Mouse (Mus musculus): ENCODE results near the gene Magi2.

The Magi2 gene

DNA sequence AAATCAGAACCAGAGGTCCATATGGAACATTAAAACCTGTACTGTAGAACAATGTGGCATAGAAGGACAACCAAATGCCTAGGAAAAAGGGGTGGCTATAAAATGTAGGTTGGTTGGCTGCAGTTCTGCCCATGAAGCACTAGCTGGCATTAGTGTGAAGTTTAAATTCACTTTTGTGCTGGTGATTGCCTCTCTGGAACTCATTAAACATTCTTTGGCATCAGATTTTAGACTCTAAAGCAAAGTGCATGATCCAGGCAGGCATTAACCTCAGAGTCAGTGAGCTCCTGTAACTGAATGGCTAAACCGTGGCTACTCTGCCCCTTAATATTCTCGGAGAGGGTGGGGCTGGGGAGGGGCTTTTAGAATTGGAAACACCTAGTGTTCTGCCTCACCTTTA, 706.4 kb downstream of the Magi2 start:
- DNase-seq (ENCODE audit: low read depth): no peak

DNA sequence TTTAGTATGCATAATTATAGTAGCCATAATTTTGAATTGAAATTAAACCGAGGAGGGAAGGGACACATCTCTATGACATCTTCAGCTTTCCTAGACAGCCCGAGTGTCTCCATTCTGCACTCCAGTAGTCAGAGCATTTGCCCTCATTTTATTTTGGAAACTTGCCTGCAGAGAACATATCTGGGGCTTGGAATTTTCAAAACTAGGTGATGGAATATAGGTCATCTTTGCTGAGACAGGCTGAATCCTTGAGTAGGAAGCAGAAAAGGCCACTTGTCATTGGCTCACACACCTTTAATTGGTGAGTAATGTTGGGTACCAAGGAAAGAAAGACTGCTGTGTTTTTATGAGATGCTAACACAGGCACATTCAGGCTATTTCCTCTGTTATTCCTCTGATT, 724.3 kb downstream of the Magi2 start:
- no peak for DNase-seq (ENCODE audit: low read depth)

DNA sequence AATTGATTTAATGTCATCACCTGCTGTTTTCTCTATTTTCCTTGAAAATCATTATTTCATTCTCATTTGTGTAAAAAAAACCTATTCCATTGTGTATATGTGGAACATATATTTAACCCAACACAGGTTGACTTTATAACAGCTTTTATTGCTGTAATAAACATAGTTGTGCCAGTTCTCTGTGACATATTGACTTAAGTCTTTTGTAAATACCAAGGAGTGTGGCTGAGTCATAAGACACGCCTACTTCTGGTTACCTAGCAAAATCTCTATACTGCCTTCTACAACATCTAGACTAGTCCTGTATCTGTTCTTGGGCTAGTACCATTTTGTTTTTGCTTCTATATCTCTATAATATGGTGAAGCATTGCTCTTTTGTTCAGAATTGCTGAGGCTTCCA, 737.3 kb downstream of the Magi2 start:
- DNase-seq (ENCODE audit: low read depth): no peak

DNA sequence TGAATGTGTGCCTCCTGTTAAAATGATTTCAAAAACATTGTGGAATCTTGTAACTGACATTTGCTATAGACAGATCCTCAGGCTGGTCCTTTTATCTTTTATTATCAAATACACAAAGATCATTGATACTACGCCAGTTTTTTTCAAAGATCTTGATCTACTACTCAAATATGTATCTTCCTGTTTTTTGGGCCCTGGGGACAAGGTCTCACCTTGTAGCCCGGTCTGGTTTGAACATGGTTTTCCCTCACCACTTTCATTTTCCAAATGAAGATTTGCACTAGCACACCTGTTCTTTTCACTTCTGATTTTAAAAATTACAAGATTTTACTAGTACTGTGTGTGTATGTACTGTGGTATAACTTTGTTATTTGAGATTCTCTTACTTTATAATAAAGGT, 745.9 kb downstream of the Magi2 start:
- DNase-seq (ENCODE audit: low read depth): no peak

DNA sequence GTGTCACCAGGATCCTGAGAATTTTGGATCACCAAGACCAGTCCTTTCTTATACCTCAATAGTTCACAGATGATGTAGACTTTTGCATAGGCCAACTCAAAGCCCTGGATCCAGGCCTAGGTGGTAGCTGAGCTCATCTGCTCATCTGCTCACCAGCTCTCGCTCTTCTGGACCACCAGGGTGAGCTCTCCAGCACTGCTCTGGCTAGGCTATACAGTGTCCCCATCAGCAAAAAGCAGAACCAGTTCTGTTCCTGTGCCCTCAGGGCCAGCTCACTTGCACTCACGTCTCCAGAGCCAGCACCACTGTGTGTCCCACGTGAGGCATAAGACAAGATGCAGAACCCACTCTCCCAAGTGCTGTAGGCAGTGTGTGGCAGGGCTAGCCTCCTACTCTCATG, 747.0 kb downstream of the Magi2 start:
- no peak for DNase-seq (ENCODE audit: low read depth)

DNA sequence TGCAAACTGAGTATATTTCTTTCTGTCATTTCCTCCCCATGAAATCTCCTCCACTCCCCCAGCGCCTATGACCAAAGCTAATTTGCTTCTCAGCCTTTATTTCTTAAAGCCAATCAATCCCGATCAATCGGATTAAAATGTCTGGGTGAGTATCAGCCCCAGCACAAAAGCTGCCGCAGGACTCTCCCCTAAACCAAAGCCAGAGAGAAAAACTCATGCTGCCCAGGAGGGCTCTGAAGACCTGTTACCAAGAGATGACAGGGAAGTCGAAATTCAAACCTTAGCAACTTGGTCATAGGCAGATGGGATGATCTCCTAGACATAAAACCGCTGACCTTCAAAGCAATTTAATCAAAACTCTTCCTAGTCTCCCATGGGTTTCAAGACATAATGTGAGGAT, 754.7 kb downstream of the Magi2 start:
- no peak for DNase-seq (ENCODE audit: low read depth)

DNA sequence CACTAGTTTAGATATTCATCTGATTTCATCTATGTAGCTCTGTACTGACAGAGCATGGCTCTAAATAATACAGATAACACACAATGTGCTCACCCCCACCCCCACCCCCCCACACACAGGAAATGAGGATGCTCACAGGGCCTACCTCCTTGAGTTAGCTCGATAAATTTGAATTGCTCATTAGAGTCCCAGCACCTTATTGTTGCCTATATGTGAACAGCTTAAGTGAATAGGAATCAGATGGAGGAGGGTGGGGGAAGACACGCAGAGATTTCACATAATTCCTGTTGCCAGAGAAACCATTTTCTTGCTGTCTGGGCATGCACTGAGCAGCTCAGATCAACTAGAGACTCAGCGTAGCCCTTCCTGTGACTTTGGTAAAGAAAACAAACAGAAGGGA, 755.2 kb downstream of the Magi2 start:
- DNase-seq (ENCODE audit: low read depth): no peak

DNA sequence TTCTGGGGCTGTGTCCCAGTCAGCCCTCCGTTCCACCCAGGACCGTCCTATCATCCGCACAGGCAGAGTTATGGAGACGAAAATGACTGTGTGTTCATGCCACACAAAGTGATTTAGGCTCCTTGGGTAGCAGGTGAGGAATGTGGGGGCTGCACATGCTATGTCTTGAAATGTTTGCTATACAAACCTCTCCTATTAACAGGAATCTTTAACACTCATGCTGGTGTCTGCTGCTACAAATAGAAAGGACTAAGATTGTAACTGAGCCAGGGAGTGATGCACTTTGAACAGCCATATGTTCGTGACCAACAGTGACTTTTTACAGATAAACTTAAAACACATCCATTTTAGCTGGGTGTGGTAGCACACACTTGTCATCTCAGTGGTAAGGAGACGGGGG, 772.6 kb downstream of the Magi2 start:
- DNase-seq (ENCODE audit: low read depth): no peak

DNA sequence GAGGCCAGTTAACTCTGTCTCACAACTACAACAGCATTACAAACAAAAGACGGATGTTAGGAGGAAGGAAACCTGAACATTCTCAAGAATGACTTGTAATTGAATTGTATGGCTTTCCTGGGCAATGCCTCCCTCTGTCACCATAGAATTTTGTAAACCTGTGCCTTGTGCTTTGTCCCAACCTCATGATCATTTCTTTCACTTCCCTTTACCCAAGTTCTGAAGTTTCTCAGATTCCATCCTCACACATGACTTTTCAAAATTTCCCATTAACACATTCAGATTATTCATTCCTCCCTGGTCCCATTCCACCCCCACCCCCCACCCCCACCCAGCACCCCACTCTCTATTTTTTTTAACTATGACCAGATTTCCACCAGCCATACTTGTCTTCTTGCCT, 773.1 kb downstream of the Magi2 start:
- DNase-seq (ENCODE audit: low read depth): no peak

DNA sequence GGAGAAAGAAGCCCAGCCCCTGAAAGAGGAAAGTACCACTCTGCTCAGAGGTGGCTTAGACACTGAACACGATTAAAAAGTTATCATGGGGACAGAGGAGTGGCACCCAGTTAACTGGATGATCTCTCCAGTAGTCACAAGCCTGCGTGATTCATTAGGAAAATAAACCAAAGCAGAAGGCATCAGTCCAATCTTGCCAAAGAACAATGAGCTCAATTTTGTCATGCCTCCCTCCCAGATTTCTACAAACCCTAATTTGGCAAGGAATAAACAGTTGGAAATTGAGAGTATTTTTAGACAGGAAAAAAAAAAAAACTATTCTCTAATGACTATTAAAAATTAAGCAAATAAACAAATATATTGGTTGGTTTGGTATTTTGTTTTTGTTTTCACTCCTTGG, 779.8 kb downstream of the Magi2 start:
- no peak for DNase-seq (ENCODE audit: low read depth)

DNA sequence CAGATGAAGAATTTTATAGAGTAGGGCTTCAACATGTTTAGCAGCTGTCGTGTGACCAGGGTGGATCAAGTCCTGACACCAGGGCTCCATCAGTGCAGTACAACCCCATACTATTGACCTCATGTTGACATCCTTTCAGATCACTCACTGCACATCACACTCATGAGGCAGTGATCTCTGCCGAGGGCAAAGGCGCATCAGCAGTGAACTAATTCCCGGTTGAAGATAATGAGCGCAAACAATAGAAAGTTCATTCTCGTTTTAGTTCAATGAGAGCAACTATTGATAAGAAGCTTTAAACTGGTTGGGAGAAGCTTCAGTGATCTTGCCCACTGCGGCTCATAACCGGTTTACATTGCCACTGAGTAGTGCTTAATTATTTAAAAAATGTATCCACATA, 780.4 kb downstream of the Magi2 start:
- no peak for DNase-seq (ENCODE audit: low read depth)

DNA sequence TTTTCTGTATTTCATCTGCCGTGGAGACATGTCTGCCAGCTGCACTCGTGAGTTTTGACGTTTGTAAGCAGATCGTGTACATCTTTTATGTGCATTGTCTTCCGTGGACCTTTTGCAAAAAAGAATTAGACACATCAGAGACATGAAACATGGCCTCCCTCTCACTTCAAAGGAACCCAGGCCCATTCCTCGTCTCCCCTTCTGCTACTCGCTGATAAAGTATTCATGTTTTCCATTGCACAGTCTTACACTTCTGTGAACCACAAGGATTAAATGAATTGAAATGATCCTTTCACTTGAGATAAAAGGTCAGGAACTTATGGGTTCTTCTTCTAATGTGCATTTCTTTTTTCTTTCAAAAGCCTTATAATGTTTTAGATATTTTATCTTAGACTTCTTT, 783.4 kb downstream of the Magi2 start:
- DNase-seq (ENCODE audit: low read depth): no peak

DNA sequence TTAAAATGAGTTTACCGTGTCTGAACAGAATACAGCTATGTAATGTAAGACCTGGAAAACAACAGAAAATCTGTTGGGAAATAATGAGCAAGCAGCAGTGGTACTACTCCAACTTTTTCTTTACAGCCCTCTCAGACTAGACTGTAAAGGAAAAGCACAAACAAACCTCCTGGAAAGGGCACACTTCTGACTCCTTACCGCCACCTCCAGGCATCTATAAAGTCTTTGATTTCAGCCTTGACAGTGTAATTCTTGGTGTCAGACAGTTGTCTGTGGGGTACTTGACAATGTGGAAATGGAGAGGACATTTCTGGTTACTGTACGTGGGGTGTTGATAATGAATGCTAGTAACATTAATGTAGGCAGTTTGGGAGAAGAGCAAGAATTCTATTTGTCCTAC, 791.2 kb downstream of the Magi2 start:
- no peak for DNase-seq (ENCODE audit: low read depth)

DNA sequence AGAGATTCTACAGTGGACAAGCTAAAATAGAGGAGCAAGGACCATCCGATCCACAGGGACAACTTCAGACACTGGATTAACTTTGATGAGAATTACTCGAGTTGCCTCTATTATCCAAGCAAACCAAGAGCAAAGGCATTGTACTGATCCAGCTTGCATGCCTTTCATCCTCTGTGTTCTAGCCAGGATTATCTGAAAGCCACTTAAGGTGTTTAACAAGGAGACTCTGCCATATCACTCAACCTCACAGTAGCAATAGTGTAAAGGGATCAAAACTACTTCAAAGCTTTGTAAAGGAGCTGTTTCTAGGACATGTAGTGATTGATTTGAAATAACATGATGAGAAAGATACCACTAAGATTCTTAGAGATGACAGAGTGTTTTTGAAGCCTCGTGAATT, 819.8 kb downstream of the Magi2 start:
- DNase-seq (ENCODE audit: low read depth): no peak

DNA sequence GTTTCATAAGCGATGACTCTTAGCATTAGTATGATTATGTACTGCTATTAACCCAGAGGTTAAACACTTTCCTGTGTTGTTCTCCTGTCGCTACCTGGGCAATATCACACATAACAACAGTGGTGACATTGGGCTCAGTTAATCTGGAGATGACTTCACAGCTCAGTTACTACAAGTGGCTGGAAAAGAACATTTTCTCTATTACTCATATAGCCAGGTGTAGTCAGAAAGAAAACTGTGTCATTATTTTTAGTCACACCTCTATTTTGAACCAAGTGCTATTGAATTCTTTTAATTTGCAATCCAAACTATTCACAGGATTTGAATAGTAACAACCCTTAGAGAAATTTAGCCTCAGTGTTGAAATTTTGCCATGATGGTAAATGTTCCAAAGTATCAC, 821.5 kb downstream of the Magi2 start:
- DNase-seq (ENCODE audit: low read depth): no peak

DNA sequence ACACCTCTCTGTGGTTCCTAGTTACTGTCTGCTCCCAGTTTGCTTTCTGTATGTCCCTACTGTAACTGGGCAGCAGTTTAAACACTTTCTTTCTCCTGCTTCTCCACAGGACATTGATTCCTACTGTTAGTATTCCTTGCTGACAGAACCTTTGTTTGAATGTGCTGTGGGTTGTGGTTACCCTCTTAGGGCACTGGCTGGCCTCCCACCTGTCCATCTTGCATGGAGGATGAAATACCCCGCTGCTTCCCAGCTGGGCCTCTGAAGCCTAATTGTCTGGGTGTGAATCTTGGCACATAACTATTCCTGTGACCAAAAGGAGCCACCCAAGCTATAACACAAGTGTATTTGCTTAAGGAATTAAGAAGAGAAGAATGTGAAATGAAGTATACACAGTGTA, 823.4 kb downstream of the Magi2 start:
- no peak for DNase-seq (ENCODE audit: low read depth)

DNA sequence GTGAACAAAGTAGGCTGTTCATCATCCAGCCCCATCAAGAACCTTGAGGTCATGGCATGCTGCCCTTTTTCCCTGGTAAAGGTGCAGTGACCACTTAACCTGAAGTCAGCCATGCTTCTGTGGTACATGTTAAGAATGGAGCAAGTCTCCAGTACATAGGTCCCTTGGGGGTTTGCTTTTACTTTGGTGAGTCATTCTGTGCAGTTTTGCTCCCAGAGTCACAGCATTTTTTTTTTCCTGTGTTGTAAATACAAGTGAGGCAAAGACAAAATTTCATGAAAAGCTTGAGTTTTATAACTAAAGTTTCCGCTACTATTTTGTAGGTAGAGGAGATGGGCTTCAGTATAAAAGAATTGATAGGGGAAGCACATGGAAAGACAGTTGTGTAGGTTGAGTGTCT, 828.2 kb downstream of the Magi2 start:
- DNase-seq (ENCODE audit: low read depth): no peak

DNA sequence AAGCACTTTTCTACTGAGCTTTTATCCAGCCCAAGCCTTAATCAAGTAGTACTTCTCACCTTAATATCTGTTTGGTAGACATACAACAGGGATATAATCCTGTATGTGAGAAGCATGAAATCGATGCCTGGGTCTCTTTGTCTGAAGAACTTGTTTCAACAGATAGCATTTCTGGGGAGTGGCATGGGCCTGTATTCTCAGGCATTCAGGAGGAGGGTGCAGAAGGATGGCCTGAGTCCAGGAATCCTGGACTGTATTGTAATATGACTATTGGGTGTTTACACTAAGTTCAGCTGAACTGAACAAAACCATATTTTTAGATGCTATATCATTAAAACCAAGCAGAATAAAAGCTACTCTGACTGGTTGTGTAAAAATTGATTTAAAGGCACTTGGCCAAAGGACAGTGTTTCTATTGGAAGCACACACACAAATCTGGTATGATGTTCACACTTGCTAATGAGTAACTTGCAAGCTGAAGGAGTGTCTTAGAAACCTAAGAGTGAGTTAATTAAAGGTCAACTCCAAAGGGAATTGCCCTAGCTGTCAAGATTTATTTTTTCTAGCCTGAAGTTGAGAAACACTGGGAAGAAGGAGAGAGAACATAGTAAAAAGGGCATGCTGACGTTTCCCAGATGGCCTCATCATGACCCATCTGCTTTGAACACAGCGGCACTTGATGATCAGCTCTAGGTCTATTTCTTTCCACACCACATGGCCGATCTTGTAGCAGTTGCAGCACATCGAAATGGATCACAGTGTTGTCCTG, 829.4 kb downstream of the Magi2 start:
- no peak for DNase-seq (ENCODE audit: low read depth)

DNA sequence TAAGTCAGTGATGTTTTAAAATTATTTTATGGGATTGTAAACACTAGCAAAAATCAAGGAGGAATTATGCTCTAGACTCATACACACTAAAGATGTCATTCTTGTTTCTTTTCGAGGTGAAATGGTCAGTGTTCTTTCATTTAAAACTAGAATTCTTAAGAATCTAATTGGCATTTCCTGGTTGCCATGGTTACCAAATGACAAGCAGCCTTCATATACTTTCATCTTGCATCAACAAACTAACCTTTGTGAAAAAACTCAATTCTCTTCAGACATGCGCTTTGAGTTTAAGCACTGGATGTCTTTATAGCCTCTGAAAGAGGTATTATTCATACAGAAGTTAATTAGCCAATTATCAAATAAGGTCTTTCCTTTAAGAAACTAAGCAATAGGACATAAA, 830.0 kb downstream of the Magi2 start:
- no peak for DNase-seq (ENCODE audit: low read depth)

DNA sequence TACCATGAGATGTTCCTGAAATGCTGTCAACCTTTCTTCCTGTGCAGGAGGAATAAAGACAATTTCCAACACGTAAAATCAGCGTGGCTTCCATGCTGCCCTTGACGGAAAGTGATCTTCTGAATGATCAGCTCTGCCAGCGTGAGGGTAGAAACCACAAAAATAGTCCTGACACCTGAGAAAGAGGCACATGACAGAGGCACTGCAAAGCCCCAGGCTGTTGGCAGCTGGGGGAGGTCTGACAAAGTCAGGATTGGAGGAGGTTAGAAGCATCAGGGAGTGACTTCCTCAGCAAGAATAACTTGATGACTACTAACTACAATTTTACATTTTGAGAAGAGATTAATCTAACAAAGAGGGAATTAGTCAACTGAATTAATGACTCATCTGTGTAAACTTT, 835.2 kb downstream of the Magi2 start:
- DNase-seq (ENCODE audit: low read depth): no peak

DNA sequence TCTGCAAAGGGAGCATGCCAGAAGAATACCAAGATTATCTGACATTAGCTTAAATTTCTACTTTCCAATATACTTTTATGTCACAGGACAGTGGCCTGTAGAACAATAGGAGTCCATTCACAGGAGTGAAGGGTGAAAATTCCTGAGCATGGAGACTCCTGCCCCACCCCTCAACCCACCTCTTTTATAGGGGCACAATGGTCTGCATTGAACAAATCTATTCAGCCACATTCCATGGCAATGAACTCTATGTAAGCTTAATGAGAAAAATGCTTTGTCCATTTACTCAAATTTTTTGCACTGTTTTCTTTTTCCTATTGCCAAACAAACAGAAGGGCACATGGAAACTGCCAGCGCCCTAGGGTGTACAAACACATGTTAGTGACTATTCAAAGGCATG, 838.2 kb downstream of the Magi2 start:
- no peak for DNase-seq (ENCODE audit: low read depth)

DNA sequence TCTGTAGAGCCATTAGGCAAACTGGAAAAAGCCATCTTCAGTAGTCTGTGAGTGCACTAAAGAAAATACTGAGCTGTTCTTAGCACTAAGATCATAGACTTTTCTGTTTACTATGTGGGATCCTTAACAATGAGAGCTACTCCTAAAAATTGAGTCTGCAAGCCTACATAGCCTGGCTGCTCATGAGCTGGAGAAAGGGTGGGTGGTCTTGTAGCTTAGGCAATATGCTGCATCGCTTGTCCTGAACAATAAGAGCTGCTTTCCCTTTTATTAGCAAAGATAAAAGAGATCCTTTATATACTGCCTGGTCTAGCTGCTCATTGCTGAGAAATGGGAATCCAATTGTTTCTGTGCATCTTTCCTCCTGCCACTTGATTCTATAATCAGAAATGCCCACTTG, 841.7 kb downstream of the Magi2 start:
- DNase-seq (ENCODE audit: low read depth): no peak

DNA sequence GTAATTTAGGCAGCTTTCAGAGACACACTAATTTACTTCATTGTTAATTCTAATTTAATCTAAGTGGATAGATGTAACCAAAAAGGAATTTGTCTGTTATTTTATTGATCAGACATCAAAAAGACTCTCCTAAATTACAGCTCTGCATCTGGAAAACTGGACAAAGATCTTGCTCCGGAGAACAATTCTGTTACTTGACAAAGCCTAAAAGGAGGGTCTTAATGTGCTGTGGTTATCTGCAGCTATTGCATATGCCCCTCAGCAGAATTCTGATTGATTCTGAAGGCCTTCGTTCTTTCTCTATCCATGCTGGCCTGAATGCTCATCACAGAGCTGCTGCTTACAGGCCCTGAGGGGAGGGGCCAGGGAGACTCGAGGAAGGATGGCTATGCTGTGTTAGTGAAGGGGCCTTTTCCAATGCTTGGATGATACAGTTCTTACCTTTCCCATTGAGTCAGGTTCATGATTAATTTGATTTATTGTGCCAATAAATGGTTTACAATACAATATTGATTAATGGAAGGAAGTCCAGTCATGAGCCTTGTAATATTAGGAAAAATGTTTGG, 842.2 kb downstream of the Magi2 start:
- no peak for DNase-seq (ENCODE audit: low read depth)

DNA sequence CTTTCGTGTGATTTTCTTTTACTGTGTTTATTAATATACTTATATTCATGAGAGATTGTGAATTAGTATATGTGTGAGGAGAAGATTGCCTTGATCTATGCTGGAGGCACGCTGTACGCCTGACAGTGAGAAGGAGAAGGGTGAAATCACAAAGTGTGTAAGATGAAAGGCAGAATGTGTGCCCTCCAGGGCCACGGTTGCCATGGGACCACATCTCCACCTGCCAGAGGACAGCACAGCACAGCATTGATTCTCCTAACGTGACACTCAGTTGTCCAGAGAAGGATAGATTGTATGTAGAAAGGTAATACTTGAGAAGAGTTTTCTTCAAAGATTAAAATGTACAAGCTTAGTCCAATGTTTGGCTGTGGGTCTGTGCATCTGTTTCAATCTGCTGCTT, 847.3 kb downstream of the Magi2 start:
- DNase-seq (ENCODE audit: low read depth): no peak

Data from naive thymus-derived CD4-positive, alpha-beta T cell, adult 2 months (primary cell).